Mouse (Mus musculus) limb, embryonic 11.5 days (tissue): ENCODE measurements around the gene Plekhg2. TPM values are rescaled to one million over a fixed set of nuclear protein-coding genes. Genes with fewer than 3 reads are reported as not detected.

Experiments
- ATAC-seq: fragments of 200-750 bp; cut with Nextera tagmentation; 2 replicates; pipeline ENCODE4 v1.8.0; 2017; ENCODE audit warnings: low read depth; ENCODE audit not compliant: insufficient number of reproducible peaks, low FRiP score, low TSS enrichment
- DNase-seq: peaks from one replicate; pipeline ENCODE4 v3.0.0-alpha.2; 2015; ENCODE audit warnings: low spot score
- H3K27ac ChIP-seq: fragments of 300-500 bp; sonication (generic); replicated peaks from 2 replicates; pipeline ENCODE4 v1.5.1; 2014; ENCODE audit warnings: low read depth, mild to moderate bottlenecking, low read length
- H3K27me3 ChIP-seq: fragments of 300-500 bp; sonication (generic); 2 replicates; pipeline ENCODE4 v1.6.1; 2014; ENCODE audit warnings: mild to moderate bottlenecking, low read length, mixed read lengths; ENCODE audit not compliant: control insufficient read depth, insufficient read depth
- H3K36me3 ChIP-seq: fragments of 300-500 bp; sonication (generic); 2 replicates; pipeline ENCODE4 v1.6.1; 2014; ENCODE audit warnings: mild to moderate bottlenecking, low read length, moderate library complexity, mixed read lengths; ENCODE audit not compliant: control insufficient read depth, insufficient read depth
- H3K4me1 ChIP-seq: fragments of 300-500 bp; sonication (generic); 2 replicates; pipeline ENCODE4 v1.6.1; 2014; ENCODE audit warnings: low read length, mixed read lengths; ENCODE audit not compliant: control insufficient read depth, insufficient read depth
- H3K4me2 ChIP-seq: fragments of 300-500 bp; sonication (generic); 2 replicates; pipeline ENCODE4 v1.6.1; 2014; ENCODE audit warnings: low read depth, mild to moderate bottlenecking, moderate library complexity; ENCODE audit not compliant: severe bottlenecking
- H3K4me3 ChIP-seq: fragments of 300-500 bp; sonication (generic); 2 replicates; pipeline ENCODE4 v1.5.1; 2014; ENCODE audit warnings: low read depth, low read length
- H3K9ac ChIP-seq: fragments of 300-500 bp; sonication (generic); 2 replicates; pipeline ENCODE4 v1.6.1; 2014; ENCODE audit warnings: mild to moderate bottlenecking, low read length
- H3K9me3 ChIP-seq: fragments of 300-500 bp; sonication (generic); 2 replicates; pipeline ENCODE4 v1.6.1; 2016; ENCODE audit warnings: low read length; ENCODE audit not compliant: control insufficient read depth
- WGBS: fragments of 180-500 bp; shearing (Covaris S2); extraction: QIAGEN DNeasy Blood & Tissue Kit; methylation state at CpG from one replicate; pipeline ENCODE4 v1.1.7; 2014; 5-methylcytosine and 5-hydroxymethylcytosine counted together
- polyA plus RNA-seq: library from polyadenylated mRNA; unstranded; fragments of >200 nt; fragmentation: Nextera tagmentation; extraction: Ambion mirVana; gene quantifications from 2 replicates; pipeline ENCODE4 v1.2.1, GENCODE M21; 2014

Plekhg2 gene
- polyA plus RNA-seq, 1 experiment from 2014 or later = 73.2 TPM

DNA sequence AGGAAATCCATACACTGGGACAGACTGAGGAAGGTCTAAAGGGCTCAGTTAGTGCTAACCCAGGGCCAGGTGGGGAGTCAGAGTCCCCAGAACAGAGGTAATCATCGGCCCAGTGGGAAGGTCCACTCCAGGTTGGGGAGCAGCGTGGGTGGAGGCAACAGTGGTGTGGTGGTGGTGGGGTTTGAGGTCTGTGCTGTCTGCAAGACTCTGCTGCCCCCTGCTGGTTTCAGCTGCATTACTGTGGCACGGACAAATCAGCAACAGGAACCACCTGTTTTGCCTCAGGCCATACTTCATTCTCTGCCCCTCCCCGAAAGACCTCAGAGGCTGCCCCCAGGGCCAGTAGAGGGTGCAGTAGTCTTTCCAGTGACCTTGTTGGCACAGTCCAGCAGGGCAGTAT, 14.1 kb upstream of the Plekhg2 start:
- Histone ChIP-seq H3K27ac (no peak overlapping the region), H3K4me3 (no peak overlapping the region), H3K9me3 (no peaks in the 10 kb centered on the region), H3K27me3 (no peaks in the 10 kb centered on the region), H3K9ac (no peak overlapping the region), H3K4me1 (peaks cover 16% of the 10 kb centered on the region), H3K4me2 (no peak overlapping the region), H3K36me3 (peaks cover 11% of the 10 kb centered on the region)
- DNase-seq (peak; percentile 95), ATAC-seq (peak; percentile 66)
- 13% methylated on average over 4 of the region's 4 CpGs for WGBS

GRCm38 (mm10) chr7:28386007-28386406, 13.6 kb upstream of the Plekhg2 start:
- WGBS = 84% methylated on average over 7 of the region's 7 CpGs
- Histone ChIP-seq H3K27ac (no peak overlapping the region), H3K27me3 (no peaks in the 10 kb centered on the region), H3K4me3 (no peak overlapping the region), H3K9me3 (no peaks in the 10 kb centered on the region), H3K4me2 (no peak overlapping the region), H3K4me1 (peaks cover 20% of the 10 kb centered on the region), H3K9ac (no peak overlapping the region), H3K36me3 (peaks cover 11% of the 10 kb centered on the region)
- ATAC-seq (no peak), DNase-seq (no peak)

DNA sequence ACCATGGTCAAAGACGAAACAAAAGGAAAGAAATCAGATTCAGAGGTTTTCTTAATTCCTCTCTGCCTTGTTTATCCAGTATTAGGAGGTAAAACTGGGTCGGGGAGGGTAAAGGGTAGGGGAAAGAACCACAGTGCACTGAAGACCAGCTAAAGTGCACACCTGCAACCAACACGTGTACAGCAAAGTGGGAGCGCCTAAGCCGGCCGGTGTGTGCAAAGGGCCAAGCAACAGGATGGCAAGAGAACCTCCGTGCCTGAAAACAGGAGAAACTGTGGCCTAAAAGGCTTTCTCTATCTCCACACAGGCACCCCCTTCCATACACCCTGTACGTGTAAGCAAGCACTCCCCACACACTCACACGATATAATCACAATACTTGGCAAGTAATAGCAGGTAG, 12.8 kb upstream of the Plekhg2 start:
- H3K9ac ChIP-seq = no peak overlapping the region
- WGBS = 94% methylated on average over 9 of the region's 9 CpGs
- no peak overlapping the region for H3K4me2 ChIP-seq
- H3K4me3 ChIP-seq = no peak overlapping the region
- no peaks in the 10 kb centered on the region for H3K27me3 ChIP-seq
- ATAC-seq (no peak), DNase-seq (no peak)
- H3K4me1 ChIP-seq = peaks cover 26% of the 10 kb centered on the region
- H3K9me3 ChIP-seq = no peaks in the 10 kb centered on the region
- peaks cover 11% of the 10 kb centered on the region for H3K36me3 ChIP-seq
- H3K27ac ChIP-seq = no peak overlapping the region

DNA sequence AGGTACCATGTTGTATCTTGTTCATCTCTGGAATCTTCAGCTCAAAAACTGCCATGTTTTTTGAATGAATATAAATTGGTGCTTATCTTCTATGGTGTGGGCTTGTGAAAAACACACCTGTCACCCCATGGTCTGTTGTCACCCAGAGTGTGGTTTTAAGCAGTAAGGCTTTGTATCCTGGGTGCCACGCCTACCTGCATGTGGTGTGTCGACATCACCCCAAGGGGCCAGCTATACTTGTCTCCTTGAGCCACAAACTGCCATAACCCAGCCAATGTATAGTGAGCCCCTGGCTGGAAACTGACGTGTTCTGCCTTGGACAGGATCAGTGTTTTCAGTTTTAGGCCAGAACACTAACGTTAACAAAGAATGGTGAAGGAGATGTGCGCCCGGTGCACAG, 11.8 kb upstream of the Plekhg2 start:
- Histone ChIP-seq H3K9me3 (no peaks in the 10 kb centered on the region), H3K4me1 (peaks cover 31% of the 10 kb centered on the region), H3K36me3 (peaks cover 8% of the 10 kb centered on the region), H3K27ac (no peak overlapping the region), H3K9ac (no peak overlapping the region), H3K4me3 (no peak overlapping the region), H3K4me2 (no peak overlapping the region), H3K27me3 (no peaks in the 10 kb centered on the region)
- DNase-seq = no peak
- WGBS = 91% methylated on average over 6 of the region's 6 CpGs
- ATAC-seq = no peak

GRCm38 (mm10) chr7:28383606-28384005, 11.2 kb upstream of the Plekhg2 start:
- no peak overlapping the region for H3K9ac ChIP-seq
- no peak for ATAC-seq
- H3K4me3 ChIP-seq = no peak overlapping the region
- H3K27ac ChIP-seq = no peak overlapping the region
- no peaks in the 10 kb centered on the region for H3K27me3 ChIP-seq
- DNase-seq = no peak
- H3K4me1 ChIP-seq = peaks cover 33% of the 10 kb centered on the region
- peaks cover 5% of the 10 kb centered on the region; the same call in 1 of the 2 replicates for H3K36me3 ChIP-seq
- H3K4me2 ChIP-seq = no peak overlapping the region
- WGBS = 95% methylated on average over 4 of the region's 4 CpGs
- no peaks in the 10 kb centered on the region for H3K9me3 ChIP-seq

DNA sequence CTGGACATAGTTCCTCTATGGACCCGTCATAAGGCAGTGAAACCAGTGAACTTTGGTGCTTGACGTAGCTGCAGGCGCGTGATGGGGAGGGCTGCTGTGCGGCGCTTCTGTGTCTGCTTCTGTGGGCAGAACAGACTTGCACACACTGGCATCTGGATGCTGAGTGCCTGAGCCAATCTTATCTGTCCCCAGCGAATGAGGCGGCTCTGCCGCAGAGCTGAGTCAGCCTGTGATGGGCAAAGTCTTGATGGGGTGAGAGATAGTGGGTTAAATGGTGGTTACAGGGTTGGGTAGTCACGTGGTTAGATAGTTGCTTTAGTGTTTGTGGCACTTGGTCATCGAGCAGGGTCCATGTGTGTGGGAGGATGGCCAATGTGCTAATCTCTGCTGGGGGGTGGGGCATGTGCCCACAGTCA, 10.6 kb upstream of the Plekhg2 start:
- WGBS = 77% methylated on average over 11 of the region's 11 CpGs
- no peak overlapping the region; the same call in 1 of the 2 replicates for H3K9ac ChIP-seq
- H3K9me3 ChIP-seq = no peaks in the 10 kb centered on the region
- H3K4me1 ChIP-seq = peaks cover 39% of the 10 kb centered on the region
- H3K4me2 ChIP-seq = no peak overlapping the region; the same call in 1 of the 2 replicates
- no peak overlapping the region for H3K4me3 ChIP-seq
- DNase-seq = no peak
- no peaks in the 10 kb centered on the region for H3K27me3 ChIP-seq
- no peak for ATAC-seq
- peaks cover 5% of the 10 kb centered on the region; the same call in 1 of the 2 replicates for H3K36me3 ChIP-seq
- peak overlapping the region; percentile 95 for H3K27ac ChIP-seq

GRCm38 (mm10) chr7:28382347-28382951, 10.1 kb upstream of the Plekhg2 start:
- peak overlapping the region; percentile 7; the same call in 1 of the 2 replicates for H3K9ac ChIP-seq
- DNase-seq = no peak

GRCm38 (mm10) chr7:28381938-28382337, 9.5 kb upstream of the Plekhg2 start:
- Histone ChIP-seq H3K36me3 (peaks cover 3% of the 10 kb centered on the region; the same call in 1 of the 2 replicates), H3K9ac (peak overlapping the region; percentile 58; the same call in 1 of the 2 replicates), H3K4me1 (peaks cover 45% of the 10 kb centered on the region), H3K9me3 (no peaks in the 10 kb centered on the region), H3K27ac (peak overlapping the region; percentile 95), H3K4me2 (peak overlapping the region; percentile 50), H3K4me3 (peak overlapping the region; percentile 16), H3K27me3 (no peaks in the 10 kb centered on the region)
- DNase-seq (peak; percentile 85), ATAC-seq (peak; percentile 37; the same call in 1 of the 2 replicates)
- 1% methylated on average over 20 of the region's 20 CpGs for WGBS

More at GRCm38 (mm10) chr7:28382347-28382951, 10.1 kb upstream of the Plekhg2 start:
- WGBS = 53% methylated on average over 11 of the region's 12 CpGs
- H3K4me3 ChIP-seq = peak overlapping the region; percentile 16; the same call in 1 of the 2 replicates
- peaks cover 3% of the 10 kb centered on the region; the same call in 1 of the 2 replicates for H3K36me3 ChIP-seq
- no peaks in the 10 kb centered on the region for H3K9me3 ChIP-seq
- H3K4me1 ChIP-seq = peaks cover 44% of the 10 kb centered on the region
- peak overlapping the region; percentile 95 for H3K27ac ChIP-seq
- ATAC-seq = peak; percentile 9; the same call in 1 of the 2 replicates
- H3K27me3 ChIP-seq = no peaks in the 10 kb centered on the region
- peak overlapping the region; percentile 50; the same call in 1 of the 2 replicates for H3K4me2 ChIP-seq
